Mouse (Mus musculus): ENCODE results near the gene Pdzd4. TPM values are rescaled to one million over a fixed set of nuclear protein-coding genes. Genes with fewer than 3 reads are reported as not detected.

Pdzd4 gene
- 5.9 and 20.8 TPM in 2 replicates for polyA plus RNA-seq (2014; fragmentation: Nextera tagmentation; extraction: Ambion mirVana)

- H3K4me1 ChIP-seq (ENCODE audit: control insufficient read depth, insufficient read depth, low read length) = peaks cover 6% of the 10 kb centered on the region
- H3K9me3 ChIP-seq (ENCODE audit: control insufficient read depth, low read length) = no peaks in the 10 kb centered on the region
- DNase-seq (peak; percentile 90), ATAC-seq (ENCODE audit: low FRiP score, low TSS enrichment) (peak; percentile 89)
- WGBS = 20% methylated on average over 72 of the region's 84 CpGs
- no peaks in the 10 kb centered on the region for H3K27me3 ChIP-seq (ENCODE audit: control insufficient read depth, insufficient read depth, low read length)
- H3K4me2 ChIP-seq (ENCODE audit: low read length) = peak within 1 kb of the TSS; percentile 65
- H3K9ac ChIP-seq (replicated peaks; ENCODE audit: low read length) = peak within 1 kb of the TSS; percentile 77
- no peaks in the 10 kb centered on the region for H3K36me3 ChIP-seq (ENCODE audit: control insufficient read depth, insufficient read depth, low read length)
- H3K27ac ChIP-seq (replicated peaks; ENCODE audit: low read depth, low read length) = peak within 1 kb of the TSS; percentile 91
- H3K4me3 ChIP-seq (replicated peaks; ENCODE audit: low read depth, low read length) = peak within 1 kb of the TSS; percentile 56
Observed at GRCm38 (mm10) chrX:73824185-73825151, at the start of gene Pdzd4. Gene Pdzd4, minus strand, starts transcription at chrX:73824969.

DNA sequence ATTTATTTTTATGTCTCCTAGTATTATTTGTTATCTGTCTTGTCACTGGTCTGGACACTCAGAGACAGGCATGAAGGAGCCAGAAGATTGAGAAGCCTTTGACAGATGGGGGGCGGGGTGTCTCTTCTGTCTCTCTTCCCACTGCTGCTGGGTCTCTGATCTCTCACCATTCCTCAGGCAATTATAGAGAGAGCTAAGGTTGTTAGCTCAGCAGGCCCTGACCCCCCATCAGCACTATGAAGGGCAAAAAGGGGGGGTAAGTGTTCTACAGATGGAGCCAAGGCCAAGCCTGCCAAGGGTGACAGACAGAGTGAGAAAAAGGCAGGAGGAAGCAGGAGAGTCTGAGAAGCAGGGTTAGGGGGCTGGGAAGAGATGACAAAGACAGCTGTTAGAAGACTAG is 47.2 kb upstream of the Pdzd4 start:
- ATAC-seq (ENCODE audit: low FRiP score, low TSS enrichment) (no peak), DNase-seq (no peak)
- Histone ChIP-seq H3K4me2 (ENCODE audit: low read length) (no peak overlapping the region), H3K9ac (replicated peaks; ENCODE audit: low read length) (no peak overlapping the region), H3K4me3 (replicated peaks; ENCODE audit: low read depth, low read length) (no peak overlapping the region), H3K27ac (replicated peaks; ENCODE audit: low read depth, low read length) (0 out of 2 replicates have a peak overlapping the region, but pooled peaks have one; percentile 45), H3K27me3 (ENCODE audit: control insufficient read depth, insufficient read depth, low read length) (no peaks in the 10 kb centered on the region), H3K36me3 (ENCODE audit: control insufficient read depth, insufficient read depth, low read length) (no peaks in the 10 kb centered on the region), H3K9me3 (ENCODE audit: control insufficient read depth, low read length) (no peaks in the 10 kb centered on the region), H3K4me1 (ENCODE audit: control insufficient read depth, insufficient read depth, low read length) (peaks cover 17% of the 10 kb centered on the region; the same call in 1 of the 2 replicates)
- WGBS = 44% methylated on average over 1 of the region's 1 CpGs

DNA sequence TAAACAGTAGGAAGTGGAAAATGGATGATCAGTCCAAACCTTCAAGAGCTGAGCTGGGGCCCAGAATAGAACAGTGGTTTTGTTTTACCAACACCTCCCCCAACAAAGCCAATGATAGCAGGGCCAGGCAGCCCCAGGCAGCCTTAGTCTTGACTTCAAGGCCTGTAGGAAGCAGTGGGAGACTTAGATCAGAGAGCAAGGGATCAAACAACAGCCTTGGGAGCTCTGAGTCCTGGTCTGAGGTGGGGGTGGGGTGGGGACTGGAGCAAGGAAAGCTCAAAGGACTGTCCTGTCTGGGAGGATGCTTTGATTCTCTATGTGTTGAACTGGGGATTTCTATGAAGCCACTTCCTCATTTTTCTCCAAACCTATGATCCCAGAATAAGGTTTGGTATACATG is 46.7 kb upstream of the Pdzd4 start:
- Histone ChIP-seq H3K36me3 (ENCODE audit: control insufficient read depth, insufficient read depth, low read length) (no peaks in the 10 kb centered on the region), H3K9ac (replicated peaks; ENCODE audit: low read length) (no peak overlapping the region), H3K4me2 (ENCODE audit: low read length) (no peak overlapping the region), H3K27me3 (ENCODE audit: control insufficient read depth, insufficient read depth, low read length) (no peaks in the 10 kb centered on the region), H3K4me1 (ENCODE audit: control insufficient read depth, insufficient read depth, low read length) (peaks cover 17% of the 10 kb centered on the region; the same call in 1 of the 2 replicates), H3K9me3 (ENCODE audit: control insufficient read depth, low read length) (no peaks in the 10 kb centered on the region), H3K4me3 (replicated peaks; ENCODE audit: low read depth, low read length) (no peak overlapping the region), H3K27ac (replicated peaks; ENCODE audit: low read depth, low read length) (no peak overlapping the region)
- DNase-seq (no peak), ATAC-seq (ENCODE audit: low FRiP score, low TSS enrichment) (no peak)

DNA sequence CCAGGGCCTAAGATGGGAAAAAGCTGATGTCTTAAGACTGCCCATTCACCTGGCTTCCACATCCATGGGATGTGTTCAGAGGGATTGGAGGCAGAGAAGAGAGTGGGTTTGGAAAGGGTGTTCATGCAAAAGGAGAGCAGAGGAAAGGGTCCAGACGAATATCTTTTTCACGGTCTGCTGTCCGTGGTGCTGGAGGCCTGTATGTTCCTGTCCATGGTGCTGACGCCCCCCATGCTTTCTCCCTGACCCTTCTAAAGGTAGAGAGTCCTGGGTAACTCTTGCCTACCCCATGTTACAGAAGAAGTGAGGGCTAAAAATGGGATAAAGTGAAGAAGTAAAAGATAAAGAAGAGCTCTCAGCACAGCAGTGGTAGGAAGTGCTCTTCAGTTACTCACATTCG is 44.6 kb upstream of the Pdzd4 start:
- 9% methylated on average over 5 of the region's 5 CpGs for WGBS
- H3K4me1 ChIP-seq (ENCODE audit: control insufficient read depth, insufficient read depth, low read length) = peaks cover 27% of the 10 kb centered on the region; the same call in 1 of the 2 replicates
- DNase-seq = no peak
- H3K4me2 ChIP-seq (ENCODE audit: low read length) = no peak overlapping the region
- H3K36me3 ChIP-seq (ENCODE audit: control insufficient read depth, insufficient read depth, low read length) = 0 out of 2 replicates have a peak, but pooled peaks cover 5% of the 10 kb centered on the region
- H3K27me3 ChIP-seq (ENCODE audit: control insufficient read depth, insufficient read depth, low read length) = no peaks in the 10 kb centered on the region
- H3K4me3 ChIP-seq (replicated peaks; ENCODE audit: low read depth, low read length) = no peak overlapping the region
- no peaks in the 10 kb centered on the region for H3K9me3 ChIP-seq (ENCODE audit: control insufficient read depth, low read length)
- no peak for ATAC-seq (ENCODE audit: low FRiP score, low TSS enrichment)
- no peak overlapping the region for H3K9ac ChIP-seq (replicated peaks; ENCODE audit: low read length)
- no peak overlapping the region for H3K27ac ChIP-seq (replicated peaks; ENCODE audit: low read depth, low read length)

GRCm38 (mm10) chrX:73867852-73868251 is 43.1 kb upstream of the Pdzd4 start:
- Histone ChIP-seq H3K27ac (replicated peaks; ENCODE audit: low read depth, low read length) (peak overlapping the region; percentile 74), H3K36me3 (ENCODE audit: control insufficient read depth, insufficient read depth, low read length) (0 out of 2 replicates have a peak, but pooled peaks cover 12% of the 10 kb centered on the region), H3K9me3 (ENCODE audit: control insufficient read depth, low read length) (no peaks in the 10 kb centered on the region), H3K4me3 (replicated peaks; ENCODE audit: low read depth, low read length) (no peak overlapping the region), H3K4me2 (ENCODE audit: low read length) (no peak overlapping the region), H3K4me1 (ENCODE audit: control insufficient read depth, insufficient read depth, low read length) (peaks cover 29% of the 10 kb centered on the region; the same call in 1 of the 2 replicates), H3K27me3 (ENCODE audit: control insufficient read depth, insufficient read depth, low read length) (no peaks in the 10 kb centered on the region), H3K9ac (replicated peaks; ENCODE audit: low read length) (no peak overlapping the region)
- DNase-seq (no peak), ATAC-seq (ENCODE audit: low FRiP score, low TSS enrichment) (no peak)
- 74% methylated on average over 1 of the region's 1 CpGs for WGBS

DNA sequence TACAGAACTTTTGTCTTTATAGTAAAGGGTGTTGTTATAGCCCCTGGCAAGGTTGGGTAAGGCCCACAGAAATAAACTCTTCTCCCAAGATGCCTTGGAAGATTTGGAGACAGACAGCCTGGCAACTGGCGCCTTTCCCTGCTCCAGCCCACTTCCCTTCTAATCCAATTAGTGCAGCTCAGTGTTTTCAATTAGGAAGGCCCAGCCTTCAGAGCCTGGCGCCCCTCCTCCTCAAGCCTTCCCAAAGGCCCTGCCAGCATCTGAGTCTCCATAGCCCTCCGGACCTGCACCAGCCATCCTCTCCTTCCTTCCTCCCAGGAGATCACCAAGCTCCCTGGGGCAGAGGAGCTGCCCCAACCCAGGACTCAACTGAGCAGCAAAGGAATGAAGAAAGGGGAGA is 42.5 kb upstream of the Pdzd4 start:
- peaks cover 27% of the 10 kb centered on the region; the same call in 1 of the 2 replicates for H3K4me1 ChIP-seq (ENCODE audit: control insufficient read depth, insufficient read depth, low read length)
- peak; percentile 56 for DNase-seq
- 0 out of 2 replicates have a peak, but pooled peaks have one; percentile 37 for ATAC-seq (ENCODE audit: low FRiP score, low TSS enrichment)

GRCm38 (mm10) chrX:73864692-73865091 is 39.9 kb upstream of the Pdzd4 start:
- H3K9me3 ChIP-seq (ENCODE audit: control insufficient read depth, low read length) = no peaks in the 10 kb centered on the region
- ATAC-seq (ENCODE audit: low FRiP score, low TSS enrichment) = peak; percentile 68; the same call in 1 of the 2 replicates
- H3K36me3 ChIP-seq (ENCODE audit: control insufficient read depth, insufficient read depth, low read length) = peaks cover 30% of the 10 kb centered on the region
- no peaks in the 10 kb centered on the region for H3K27me3 ChIP-seq (ENCODE audit: control insufficient read depth, insufficient read depth, low read length)
- no peak overlapping the region for H3K9ac ChIP-seq (replicated peaks; ENCODE audit: low read length)
- WGBS = 39% methylated on average over 3 of the region's 3 CpGs
- peaks cover 27% of the 10 kb centered on the region; the same call in 1 of the 2 replicates for H3K4me1 ChIP-seq (ENCODE audit: control insufficient read depth, insufficient read depth, low read length)
- peak; percentile 86 for DNase-seq
- H3K4me3 ChIP-seq (replicated peaks; ENCODE audit: low read depth, low read length) = no peak overlapping the region
- no peak overlapping the region for H3K4me2 ChIP-seq (ENCODE audit: low read length)
- peak overlapping the region; percentile 70 for H3K27ac ChIP-seq (replicated peaks; ENCODE audit: low read depth, low read length)

More for the DNA sequence above, 42.5 kb upstream of the Pdzd4 start:
- WGBS = 28% methylated on average over 3 of the region's 3 CpGs
- peak overlapping the region; percentile 74 for H3K27ac ChIP-seq (replicated peaks; ENCODE audit: low read depth, low read length)
- H3K9ac ChIP-seq (replicated peaks; ENCODE audit: low read length) = no peak overlapping the region
- no peaks in the 10 kb centered on the region for H3K27me3 ChIP-seq (ENCODE audit: control insufficient read depth, insufficient read depth, low read length)
- no peaks in the 10 kb centered on the region for H3K9me3 ChIP-seq (ENCODE audit: control insufficient read depth, low read length)
- 0 out of 2 replicates have a peak, but pooled peaks cover 17% of the 10 kb centered on the region for H3K36me3 ChIP-seq (ENCODE audit: control insufficient read depth, insufficient read depth, low read length)
- peak overlapping the region; percentile 12; the same call in 1 of the 2 replicates for H3K4me2 ChIP-seq (ENCODE audit: low read length)
- no peak overlapping the region for H3K4me3 ChIP-seq (replicated peaks; ENCODE audit: low read depth, low read length)

- ATAC-seq (ENCODE audit: low FRiP score, low TSS enrichment) (no peak), DNase-seq (no peak)
- no peaks in the 10 kb centered on the region for H3K27me3 ChIP-seq (ENCODE audit: control insufficient read depth, insufficient read depth, low read length)
- no peak overlapping the region for H3K9ac ChIP-seq (replicated peaks; ENCODE audit: low read length)
- H3K9me3 ChIP-seq (ENCODE audit: control insufficient read depth, low read length) = no peaks in the 10 kb centered on the region
- no peak overlapping the region for H3K4me3 ChIP-seq (replicated peaks; ENCODE audit: low read depth, low read length)
- H3K27ac ChIP-seq (replicated peaks; ENCODE audit: low read depth, low read length) = no peak overlapping the region
- no peak overlapping the region for H3K4me2 ChIP-seq (ENCODE audit: low read length)
- no peaks in the 10 kb centered on the region for H3K4me1 ChIP-seq (ENCODE audit: control insufficient read depth, insufficient read depth, low read length)
- peaks cover 36% of the 10 kb centered on the region for H3K36me3 ChIP-seq (ENCODE audit: control insufficient read depth, insufficient read depth, low read length)
- WGBS = 74% methylated on average over 3 of the region's 3 CpGs
Observed at GRCm38 (mm10) chrX:73855087-73855408, 30.3 kb upstream of the Pdzd4 start.
